8 mouse cellular contexts compared by ENCODE assay signal in the genomic region with DNA sequence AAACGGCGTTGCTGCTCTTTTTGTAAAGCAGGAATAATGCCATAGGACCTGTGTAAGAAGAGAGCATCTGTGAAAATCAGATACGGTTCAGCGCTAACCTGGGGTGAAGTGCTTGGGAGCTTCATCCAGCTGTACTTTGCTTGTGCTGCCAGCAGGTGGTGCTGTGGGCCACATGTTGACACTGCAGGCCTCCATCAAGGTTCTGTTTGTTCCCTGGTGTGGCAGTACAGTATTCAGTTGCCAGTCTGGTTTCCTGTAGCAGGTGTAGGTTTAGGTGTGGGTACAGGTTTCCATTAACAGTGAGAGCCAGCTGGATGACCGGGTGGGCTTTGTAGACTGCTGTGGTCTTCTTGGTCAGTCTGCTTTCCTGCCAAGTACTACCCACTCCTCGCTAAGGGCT. TPM values are rescaled to one million over a fixed set of nuclear protein-coding genes. Genes with fewer than 3 reads are reported as not detected.
DNase-seq lines count a peak whose midpoint lies in the region; ATAC-seq lines count a peak whose summit lies in the region.

No protein-coding gene starts in this region.

- ATAC-seq in megakaryocyte, adult 5-6 weeks (ENCODE audit: poor library complexity, severe bottlenecking): peak; percentile 96

- peak; percentile 71 for DNase-seq in T-cell, adult 2 months (ENCODE audit: low spot score)
- DNase-seq in cerebellum, postnatal 25 days: peak; percentile 79 to 86
- peak; percentile 72 for DNase-seq in gastrocnemius, adult 18-20 months (ENCODE audit: low spot score)
- DNase-seq in induced T-regulatory cell, adult 2 months (ENCODE audit: low read depth): peak; percentile 86
- peak; percentile 74 to 84 for DNase-seq in left cerebral cortex, adult 18-20 months (ENCODE audit: low spot score in 2 of 2)
- DNase-seq in right cerebral cortex, postnatal 14 days: peak; percentile 76
- DNase-seq in urinary bladder, postnatal 25 days (ENCODE audit: low spot score): peak; percentile 83

RNA-seq across cellular contexts. Expression of a gene that starts 8.5 kb away (rescaled TPM):
- total RNA-seq in gastrocnemius, adult 18-20 months (2021): 10 to 100 TPM; 14.4 to 16.7 TPM
- total RNA-seq in left cerebral cortex, adult 18-20 months (2021): 10 to 100 TPM; 10.9 to 11.3 TPM
- total RNA-seq in megakaryocyte, adult 5-6 weeks (2015): 17.6 and 21.3 TPM in 2 replicates
- total RNA-seq in megakaryocyte, adult 5-6 weeks (2017): 16.7 and 18.2 TPM in 2 replicates

Comparison
In these comparisons a context has a peak if more than half of its experiments do, and no peak if none do; other contexts are left out.
1. Peak in every context shown above with its lines: DNase-seq and ATAC-seq.